Mouse (Mus musculus) heart, embryonic 11.5 days (tissue): ENCODE data around the gene Ifi35. TPM values are rescaled to one million over a fixed set of nuclear protein-coding genes. Genes with fewer than 3 reads are reported as not detected.

ENCODE experiments used
- ATAC-seq: fragments of 200-750 bp; cut with Nextera tagmentation; replicated peaks from 2 replicates; pipeline ENCODE4 v1.8.0; 2017; ENCODE audit warnings: moderate library complexity; ENCODE audit not compliant: insufficient number of reproducible peaks, low FRiP score, low TSS enrichment
- H3K27ac ChIP-seq: fragments of 300-500 bp; sonication (generic); 2 replicates; pipeline ENCODE4 v1.5.1; 2014; ENCODE audit warnings: mild to moderate bottlenecking, low read depth, low read length
- H3K27me3 ChIP-seq: fragments of 300-500 bp; sonication (generic); 2 replicates; pipeline ENCODE4 v1.6.1; 2014; ENCODE audit warnings: mild to moderate bottlenecking, low read length, mixed read lengths; ENCODE audit not compliant: control insufficient read depth, insufficient read depth
- H3K36me3 ChIP-seq: fragments of 300-500 bp; sonication (generic); 2 replicates; pipeline ENCODE4 v1.6.1; 2014; ENCODE audit warnings: mild to moderate bottlenecking, low read length, moderate library complexity, mixed read lengths; ENCODE audit not compliant: control insufficient read depth, insufficient read depth
- H3K4me1 ChIP-seq: fragments of 300-500 bp; sonication (generic); 2 replicates; pipeline ENCODE4 v1.6.1; 2014; ENCODE audit warnings: low read length; ENCODE audit not compliant: control insufficient read depth, insufficient read depth
- H3K4me2 ChIP-seq: fragments of 300-500 bp; sonication (generic); 2 replicates; pipeline ENCODE4 v1.6.1; 2014; ENCODE audit warnings: mild to moderate bottlenecking, moderate library complexity
- H3K4me3 ChIP-seq: fragments of 300-500 bp; sonication (generic); 2 replicates; pipeline ENCODE4 v1.5.1; 2014; ENCODE audit warnings: low read depth, low read length
- H3K9ac ChIP-seq: fragments of 300-500 bp; sonication (generic); 2 replicates; pipeline ENCODE4 v1.6.1; 2014; ENCODE audit warnings: mild to moderate bottlenecking, low read depth, low read length, moderate library complexity
- H3K9me3 ChIP-seq: fragments of 300-500 bp; sonication (generic); replicated peaks from 2 replicates; pipeline ENCODE4 v1.6.1; 2016; ENCODE audit warnings: low read length; ENCODE audit not compliant: control insufficient read depth
- WGBS: fragments of 180-500 bp; shearing (Covaris S2); extraction: QIAGEN DNeasy Blood & Tissue Kit; methylation state at CpG from one replicate; pipeline ENCODE4 v1.1.7; 2014; ENCODE audit not compliant: insufficient replicate concordance; 5-methylcytosine and 5-hydroxymethylcytosine counted together
- polyA plus RNA-seq: library from polyadenylated mRNA; unstranded; fragments of >200 nt; fragmentation: Nextera tagmentation; extraction: Ambion mirVana; gene quantifications from 2 replicates; pipeline ENCODE4 v1.2.1, GENCODE M21; 2014

Ifi35 gene
- polyA plus RNA-seq, 1 experiment from 2014 or later: 11.8 TPM

- Histone ChIP-seq H3K9ac (no peak overlapping the region), H3K4me2 (no peak overlapping the region), H3K27ac (no peak overlapping the region), H3K9me3 (no peaks in the 10 kb centered on the region), H3K4me1 (0 out of 2 replicates have a peak, but pooled peaks cover 6% of the 10 kb centered on the region), H3K4me3 (no peak overlapping the region), H3K36me3 (no peaks in the 10 kb centered on the region), H3K27me3 (no peaks in the 10 kb centered on the region)
- ATAC-seq: no peak
- WGBS: 58% methylated on average over 10 of the region's 10 CpGs
Observed at GRCm38 (mm10) chr11:101452093-101452774, 4.0 kb downstream of the Ifi35 start.

- Histone ChIP-seq H3K36me3 (no peaks in the 10 kb centered on the region), H3K4me3 (no peak overlapping the region), H3K27me3 (no peaks in the 10 kb centered on the region), H3K4me2 (no peak overlapping the region), H3K9me3 (no peaks in the 10 kb centered on the region), H3K9ac (no peak overlapping the region), H3K27ac (no peak overlapping the region), H3K4me1 (peaks cover 4% of the 10 kb centered on the region)
- WGBS: 78% methylated on average over 6 of the region's 6 CpGs
- ATAC-seq: no peak
Observed at GRCm38 (mm10) chr11:101454702-101455101, 6.5 kb downstream of the Ifi35 start.

- H3K36me3 ChIP-seq: 0 out of 2 replicates have a peak, but pooled peaks cover 3% of the 10 kb centered on the region
- H3K4me1 ChIP-seq: peaks cover 8% of the 10 kb centered on the region
- no peak overlapping the region for H3K9ac ChIP-seq
- WGBS: 83% methylated on average over 7 of the region's 7 CpGs
- no peaks in the 10 kb centered on the region for H3K9me3 ChIP-seq
- no peaks in the 10 kb centered on the region for H3K27me3 ChIP-seq
- no peak overlapping the region for H3K4me3 ChIP-seq
- ATAC-seq: no peak
- H3K27ac ChIP-seq: no peak overlapping the region
- H3K4me2 ChIP-seq: no peak overlapping the region
Observed at GRCm38 (mm10) chr11:101455627-101456026, 7.4 kb downstream of the Ifi35 start.

- Histone ChIP-seq H3K36me3 (0 out of 2 replicates have a peak, but pooled peaks cover 6% of the 10 kb centered on the region), H3K4me1 (peaks cover 11% of the 10 kb centered on the region), H3K9ac (no peak overlapping the region), H3K27me3 (no peaks in the 10 kb centered on the region), H3K4me2 (no peak overlapping the region), H3K9me3 (no peaks in the 10 kb centered on the region), H3K4me3 (no peak overlapping the region), H3K27ac (no peak overlapping the region)
- WGBS: 81% methylated on average over 6 of the region's 9 CpGs
- no peak for ATAC-seq
Observed at GRCm38 (mm10) chr11:101457631-101458030, 9.4 kb downstream of the Ifi35 start.

GRCm38 (mm10) chr11:101458217-101458616 lies 10.0 kb downstream of the Ifi35 start:
- Histone ChIP-seq H3K9me3 (no peaks in the 10 kb centered on the region), H3K9ac (no peak overlapping the region), H3K4me1 (peaks cover 16% of the 10 kb centered on the region), H3K36me3 (0 out of 2 replicates have a peak, but pooled peaks cover 6% of the 10 kb centered on the region), H3K4me3 (no peak overlapping the region), H3K27ac (no peak overlapping the region), H3K27me3 (no peaks in the 10 kb centered on the region), H3K4me2 (no peak overlapping the region)
- no peak for ATAC-seq
- 85% methylated on average over 12 of the region's 12 CpGs for WGBS

GRCm38 (mm10) chr11:101459716-101460115 lies 11.5 kb downstream of the Ifi35 start:
- ATAC-seq: 0 out of 2 replicates have a peak, but pooled peaks have one; percentile 22
- WGBS: 36% methylated on average over 4 of the region's 6 CpGs
- H3K4me2 ChIP-seq: no peak overlapping the region
- no peak overlapping the region for H3K9ac ChIP-seq
- H3K36me3 ChIP-seq: 0 out of 2 replicates have a peak, but pooled peaks cover 6% of the 10 kb centered on the region
- no peaks in the 10 kb centered on the region for H3K9me3 ChIP-seq
- no peaks in the 10 kb centered on the region for H3K27me3 ChIP-seq
- H3K27ac ChIP-seq: no peak overlapping the region
- peaks cover 29% of the 10 kb centered on the region for H3K4me1 ChIP-seq
- H3K4me3 ChIP-seq: no peak overlapping the region

- H3K27me3 ChIP-seq: no peaks in the 10 kb centered on the region
- 79% methylated on average over 15 of the region's 15 CpGs for WGBS
- peaks cover 29% of the 10 kb centered on the region for H3K4me1 ChIP-seq
- H3K9me3 ChIP-seq: no peaks in the 10 kb centered on the region
- H3K36me3 ChIP-seq: 0 out of 2 replicates have a peak, but pooled peaks cover 6% of the 10 kb centered on the region
- ATAC-seq: no peak
- H3K27ac ChIP-seq: no peak overlapping the region
- H3K4me3 ChIP-seq: no peak overlapping the region
- no peak overlapping the region for H3K4me2 ChIP-seq
- no peak overlapping the region for H3K9ac ChIP-seq
Observed at GRCm38 (mm10) chr11:101460321-101460720, 12.1 kb downstream of the Ifi35 start.

- H3K4me3 ChIP-seq: no peak overlapping the region
- 0 out of 2 replicates have a peak, but pooled peaks cover 6% of the 10 kb centered on the region for H3K36me3 ChIP-seq
- no peak for ATAC-seq
Observed at GRCm38 (mm10) chr11:101462141-101462540, 13.9 kb downstream of the Ifi35 start.

More at GRCm38 (mm10) chr11:101462141-101462540, 13.9 kb downstream of the Ifi35 start:
- peaks cover 29% of the 10 kb centered on the region for H3K4me1 ChIP-seq
- H3K9me3 ChIP-seq: no peaks in the 10 kb centered on the region
- no peak overlapping the region for H3K27ac ChIP-seq
- no peak overlapping the region for H3K4me2 ChIP-seq
- no peak overlapping the region for H3K9ac ChIP-seq
- 85% methylated on average over 14 of the region's 14 CpGs for WGBS
- no peaks in the 10 kb centered on the region for H3K27me3 ChIP-seq
